Mouse (Mus musculus) limb, embryonic 12.5 days (tissue): ENCODE results near the gene Fam228b. TPM values are rescaled to one million over a fixed set of nuclear protein-coding genes. Genes with fewer than 3 reads are reported as not detected.

ENCODE experiments used
- ATAC-seq: fragments of 200-750 bp; cut with Nextera tagmentation; 2 replicates; pipeline ENCODE4 v1.8.0; 2017; ENCODE audit warnings: low read depth, moderate TSS enrichment; ENCODE audit not compliant: insufficient number of reproducible peaks, insufficient read depth, low FRiP score, low TSS enrichment
- H3K27ac ChIP-seq: fragments of 300-500 bp; sonication (generic); 2 replicates; pipeline ENCODE4 v1.5.1; 2016; ENCODE audit warnings: mild to moderate bottlenecking, moderate library complexity
- H3K27me3 ChIP-seq: fragments of 300-500 bp; sonication (generic); 2 replicates; pipeline ENCODE4 v1.6.1; 2016; ENCODE audit warnings: mild to moderate bottlenecking, moderate library complexity
- H3K36me3 ChIP-seq: fragments of 300-500 bp; sonication (generic); 2 replicates; pipeline ENCODE4 v1.6.1; 2016; ENCODE audit warnings: mild to moderate bottlenecking, moderate library complexity
- H3K4me1 ChIP-seq: fragments of 300-500 bp; sonication (generic); replicated peaks from 2 replicates; pipeline ENCODE4 v1.6.1; 2016
- H3K4me2 ChIP-seq: fragments of 300-500 bp; sonication (generic); 2 replicates; pipeline ENCODE4 v1.6.1; 2016; ENCODE audit warnings: mild to moderate bottlenecking, moderate library complexity
- H3K4me3 ChIP-seq: fragments of 300-500 bp; sonication (generic); replicated peaks from 2 replicates; pipeline ENCODE4 v1.5.1; 2016; ENCODE audit warnings: mild to moderate bottlenecking
- H3K9ac ChIP-seq: fragments of 300-500 bp; sonication (generic); replicated peaks from 2 replicates; pipeline ENCODE4 v1.6.1; 2016; ENCODE audit warnings: mild to moderate bottlenecking, moderate library complexity
- H3K9me3 ChIP-seq: fragments of 300-500 bp; sonication (generic); 2 replicates; pipeline ENCODE4 v1.6.1; 2016; ENCODE audit warnings: mild to moderate bottlenecking, moderate library complexity
- WGBS: fragments of 180-500 bp; shearing (Covaris S2); methylation state at CpG from one replicate; pipeline ENCODE4 v1.1.7; 2016; 5-methylcytosine and 5-hydroxymethylcytosine counted together
- polyA plus RNA-seq: library from polyadenylated mRNA; unstranded; fragments of >200 nt; fragmentation: Nextera tagmentation; extraction: Ambion mirVana; gene quantifications from 2 replicates; pipeline ENCODE4 v1.2.1, GENCODE M21; 2016

The Fam228b gene
- polyA plus RNA-seq, 1 experiment from 2014 or later: 2.9 TPM

- Histone ChIP-seq H3K27me3 (no peaks in the 10 kb centered on the region), H3K4me2 (no peak within 1 kb of the TSS), H3K4me3 (no peak within 1 kb of the TSS), H3K4me1 (no peaks in the 10 kb centered on the region), H3K36me3 (no peaks in the 10 kb centered on the region), H3K27ac (no peak within 1 kb of the TSS), H3K9ac (no peak within 1 kb of the TSS), H3K9me3 (no peaks in the 10 kb centered on the region)
- WGBS: 89% methylated on average over 18 of the region's 18 CpGs
- ATAC-seq: no peak
Observed at GRCm38 (mm10) chr12:4738031-4738576, 31.0 kb downstream of the Fam228b start, which contains the start of gene Fam228a. Fam228a (minus strand) TSS chr12:4738430.

GRCm38 (mm10) chr12:4732332-4732731 lies 36.7 kb downstream of the Fam228b start:
- H3K9ac ChIP-seq: no peak overlapping the region
- ATAC-seq: no peak

GRCm38 (mm10) chr12:4731629-4732028 lies 37.4 kb downstream of the Fam228b start:
- H3K4me3 ChIP-seq: no peak overlapping the region
- WGBS: 71% methylated on average over 4 of the region's 4 CpGs
- no peaks in the 10 kb centered on the region for H3K4me1 ChIP-seq
- ATAC-seq: no peak
- no peaks in the 10 kb centered on the region for H3K27me3 ChIP-seq
- H3K9me3 ChIP-seq: no peaks in the 10 kb centered on the region
- H3K36me3 ChIP-seq: no peaks in the 10 kb centered on the region
- H3K27ac ChIP-seq: no peak overlapping the region
- H3K9ac ChIP-seq: no peak overlapping the region
- H3K4me2 ChIP-seq: no peak overlapping the region

More at GRCm38 (mm10) chr12:4732332-4732731, 36.7 kb downstream of the Fam228b start:
- Histone ChIP-seq H3K4me2 (no peak overlapping the region), H3K9me3 (no peaks in the 10 kb centered on the region), H3K27me3 (no peaks in the 10 kb centered on the region), H3K36me3 (no peaks in the 10 kb centered on the region), H3K4me3 (no peak overlapping the region), H3K27ac (no peak overlapping the region), H3K4me1 (no peaks in the 10 kb centered on the region)
- WGBS: 47% methylated on average over 4 of the region's 4 CpGs

- H3K36me3 ChIP-seq: no peaks in the 10 kb centered on the region
- no peak overlapping the region for H3K4me2 ChIP-seq
- no peak overlapping the region for H3K27ac ChIP-seq
- H3K27me3 ChIP-seq: no peaks in the 10 kb centered on the region
- H3K4me3 ChIP-seq: no peak overlapping the region
- H3K9me3 ChIP-seq: no peaks in the 10 kb centered on the region
- H3K9ac ChIP-seq: no peak overlapping the region
- no peak for ATAC-seq
- H3K4me1 ChIP-seq: no peaks in the 10 kb centered on the region
- WGBS: 90% methylated on average over 3 of the region's 3 CpGs
Observed at GRCm38 (mm10) chr12:4729165-4729564, 39.9 kb downstream of the Fam228b start.

GRCm38 (mm10) chr12:4719762-4720754 lies 49.0 kb downstream of the Fam228b start:
- H3K4me3 ChIP-seq: no peak overlapping the region
- no peak overlapping the region for H3K4me2 ChIP-seq
- H3K9me3 ChIP-seq: no peaks in the 10 kb centered on the region
- H3K27ac ChIP-seq: no peak overlapping the region
- no peaks in the 10 kb centered on the region for H3K27me3 ChIP-seq
- H3K36me3 ChIP-seq: peaks cover 4% of the 10 kb centered on the region; the same call in 1 of the 2 replicates
- WGBS: 76% methylated on average over 17 of the region's 17 CpGs
- no peak overlapping the region for H3K9ac ChIP-seq
- no peak for ATAC-seq
- 0 out of 2 replicates have a peak, but pooled peaks cover 4% of the 10 kb centered on the region for H3K4me1 ChIP-seq

- ATAC-seq: no peak
- 85% methylated on average over 13 of the region's 13 CpGs for WGBS
- Histone ChIP-seq H3K36me3 (peaks cover 4% of the 10 kb centered on the region; the same call in 1 of the 2 replicates), H3K4me2 (no peak overlapping the region), H3K27ac (no peak overlapping the region), H3K9ac (no peak overlapping the region), H3K4me3 (no peak overlapping the region), H3K9me3 (no peaks in the 10 kb centered on the region), H3K27me3 (no peaks in the 10 kb centered on the region), H3K4me1 (0 out of 2 replicates have a peak, but pooled peaks cover 4% of the 10 kb centered on the region)
Observed at GRCm38 (mm10) chr12:4719066-4719761, 49.9 kb downstream of the Fam228b start.

GRCm38 (mm10) chr12:4717417-4717816 lies 51.6 kb downstream of the Fam228b start:
- WGBS: 11% methylated on average over 7 of the region's 7 CpGs
- peak; percentile 78; the same call in 1 of the 2 replicates for ATAC-seq

GRCm38 (mm10) chr12:4715606-4716005 lies 53.5 kb downstream of the Fam228b start:
- Histone ChIP-seq H3K4me2 (no peak overlapping the region), H3K9me3 (no peaks in the 10 kb centered on the region), H3K27ac (no peak overlapping the region), H3K9ac (no peak overlapping the region), H3K36me3 (peaks cover 26% of the 10 kb centered on the region), H3K4me1 (0 out of 2 replicates have a peak, but pooled peaks cover 4% of the 10 kb centered on the region), H3K4me3 (no peak overlapping the region), H3K27me3 (no peaks in the 10 kb centered on the region)
- no peak for ATAC-seq
- WGBS: 83% methylated on average over 10 of the region's 10 CpGs

More at GRCm38 (mm10) chr12:4717417-4717816, 51.6 kb downstream of the Fam228b start:
- Histone ChIP-seq H3K36me3 (peaks cover 15% of the 10 kb centered on the region), H3K4me3 (no peak overlapping the region), H3K27ac (no peak overlapping the region), H3K4me2 (no peak overlapping the region), H3K9ac (no peak overlapping the region), H3K9me3 (no peaks in the 10 kb centered on the region), H3K4me1 (0 out of 2 replicates have a peak, but pooled peaks cover 4% of the 10 kb centered on the region), H3K27me3 (no peaks in the 10 kb centered on the region)

- Histone ChIP-seq H3K9me3 (no peaks in the 10 kb centered on the region), H3K9ac (no peak overlapping the region), H3K36me3 (peaks cover 46% of the 10 kb centered on the region), H3K27me3 (no peaks in the 10 kb centered on the region), H3K4me1 (0 out of 2 replicates have a peak, but pooled peaks cover 4% of the 10 kb centered on the region), H3K4me3 (no peak overlapping the region), H3K27ac (no peak overlapping the region), H3K4me2 (no peak overlapping the region)
- 65% methylated on average over 4 of the region's 4 CpGs for WGBS
- ATAC-seq: no peak
Observed at GRCm38 (mm10) chr12:4713361-4713760, 55.7 kb downstream of the Fam228b start.

GRCm38 (mm10) chr12:4709926-4710325 lies 59.1 kb downstream of the Fam228b start:
- peaks cover 62% of the 10 kb centered on the region for H3K36me3 ChIP-seq
- no peak overlapping the region for H3K4me2 ChIP-seq
- H3K27me3 ChIP-seq: no peaks in the 10 kb centered on the region
- H3K4me3 ChIP-seq: no peak overlapping the region
- no peak overlapping the region for H3K9ac ChIP-seq
- WGBS: 82% methylated on average over 7 of the region's 7 CpGs
- ATAC-seq: no peak
- no peak overlapping the region for H3K27ac ChIP-seq
- H3K9me3 ChIP-seq: no peaks in the 10 kb centered on the region
- H3K4me1 ChIP-seq: no peaks in the 10 kb centered on the region; the same call in 1 of the 2 replicates
